Mouse (Mus musculus) urinary bladder, postnatal 25 days (tissue): ENCODE results near the gene Trim28.
"Not testable (repeated sequence)": the region's sequence is repeated elsewhere in the genome, so short reads cannot be mapped to it uniquely, and the experiment has no call there.

Source experiments
- DNase-seq: peaks from one replicate; pipeline ENCODE4 v3.0.0; 2022; ENCODE audit warnings: low spot score

Trim28 gene

GRCm38 (mm10) chr7:13034148-13034977, 35.4 kb downstream of the Trim28 start, which contains the start of gene Chmp2a:
Gene Chmp2a, minus strand, starts transcription at chr7:13034807.
- peak; percentile 97 for DNase-seq

DNA sequence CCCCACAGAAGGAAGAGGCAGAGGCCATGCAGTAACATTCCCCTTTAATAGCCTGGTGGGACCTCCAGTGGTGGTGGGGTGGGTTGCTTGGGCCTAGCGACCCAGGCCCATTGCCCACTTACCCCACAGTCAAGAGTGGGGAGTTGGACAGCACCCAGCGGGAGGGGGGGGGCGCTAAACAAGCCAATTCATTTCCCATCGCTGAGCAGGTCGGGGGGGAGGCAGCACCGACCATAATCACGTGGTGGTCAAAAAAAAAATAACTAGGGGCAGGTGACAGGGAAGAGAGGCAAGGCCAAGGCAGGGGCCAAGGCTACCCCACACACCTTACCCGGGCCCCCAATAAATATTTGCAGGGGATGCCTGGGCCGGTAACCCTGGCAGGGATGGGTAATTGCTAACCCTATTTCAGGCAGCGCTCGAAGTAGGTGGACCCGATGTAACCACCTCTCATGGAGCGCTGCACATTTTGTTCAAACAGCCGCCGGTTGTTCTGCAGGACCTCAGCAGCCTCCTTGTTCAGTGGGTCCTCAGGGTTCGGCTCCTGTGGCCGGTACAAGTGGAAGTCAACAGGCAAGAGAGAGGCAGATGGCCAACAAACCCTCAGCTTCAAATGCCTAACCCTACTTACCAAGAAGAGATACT, 36.4 kb downstream of the Trim28 start:
- no peak for DNase-seq

DNA sequence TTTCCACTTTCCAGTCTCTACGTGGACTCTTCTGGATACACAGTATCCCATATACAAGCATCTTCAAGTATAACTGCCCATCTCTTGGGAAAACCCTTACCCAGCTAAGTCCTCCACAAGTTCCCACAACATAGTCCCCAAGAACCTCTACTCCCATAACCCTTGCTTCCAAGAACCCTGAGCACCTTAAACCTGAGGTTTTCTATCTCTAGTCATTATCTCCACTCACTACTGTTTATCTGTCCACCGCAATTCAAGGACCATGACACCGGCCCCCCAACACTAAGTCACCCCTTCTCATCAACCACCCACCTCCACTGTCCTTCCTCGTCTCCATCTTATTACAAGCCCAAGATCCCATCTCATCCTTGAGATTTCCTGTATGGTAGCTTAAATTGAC, 37.9 kb downstream of the Trim28 start:
- no peak for DNase-seq

DNA sequence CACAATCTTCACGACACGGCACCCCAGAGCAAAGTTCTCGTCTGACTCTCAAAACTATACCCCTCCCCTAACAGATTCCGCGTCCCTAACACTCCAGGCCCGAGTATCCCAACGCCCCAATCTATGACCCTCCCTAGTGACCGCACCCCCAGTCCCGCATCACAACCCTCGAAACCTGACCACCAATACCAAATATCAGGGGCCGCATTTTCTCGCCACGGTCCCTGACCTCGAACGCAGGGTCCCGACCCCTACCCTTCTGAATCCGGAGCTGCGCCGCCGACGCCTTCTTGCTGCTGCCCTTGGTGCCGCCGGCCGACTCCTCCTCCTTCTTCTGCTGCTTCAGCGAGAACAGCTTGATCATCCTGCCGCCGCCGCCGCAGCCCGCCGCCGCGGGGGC, 38.5 kb downstream of the Trim28 start:
- peak; percentile 45 for DNase-seq

- DNase-seq, result peak; percentile 98
These were observed 39.1 kb downstream of the Trim28 start, which contains the start of gene Ube2m for GRCm38 (mm10) chr7:13037901-13038555. Gene Ube2m, minus strand, starts transcription at chr7:13038275.

GRCm38 (mm10) chr7:13038621-13039169, 39.8 kb downstream of the Trim28 start:
- no peak for DNase-seq

GRCm38 (mm10) chr7:13039181-13039580, 40.3 kb downstream of the Trim28 start:
- DNase-seq, result no peak

DNA sequence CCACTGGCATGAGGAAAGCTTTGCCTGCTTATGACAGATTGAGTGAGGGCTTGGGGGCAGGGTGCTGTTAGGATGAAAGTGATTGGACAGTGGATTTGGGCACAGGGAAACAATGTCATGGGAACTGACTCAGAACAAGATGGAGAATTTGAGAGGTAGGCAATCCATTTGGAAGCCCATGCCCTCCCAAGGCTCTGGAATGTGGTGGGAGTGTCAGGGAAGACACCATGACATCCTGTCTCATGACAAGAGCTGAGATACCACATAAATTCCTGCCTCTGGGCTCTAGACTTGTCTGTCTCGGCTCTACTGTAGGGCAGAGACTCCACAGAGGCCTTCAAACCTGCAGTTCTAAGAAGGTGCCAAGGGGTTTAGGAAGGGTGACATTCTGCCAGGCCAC, 42.3 kb downstream of the Trim28 start:
- DNase-seq, result no peak

DNA sequence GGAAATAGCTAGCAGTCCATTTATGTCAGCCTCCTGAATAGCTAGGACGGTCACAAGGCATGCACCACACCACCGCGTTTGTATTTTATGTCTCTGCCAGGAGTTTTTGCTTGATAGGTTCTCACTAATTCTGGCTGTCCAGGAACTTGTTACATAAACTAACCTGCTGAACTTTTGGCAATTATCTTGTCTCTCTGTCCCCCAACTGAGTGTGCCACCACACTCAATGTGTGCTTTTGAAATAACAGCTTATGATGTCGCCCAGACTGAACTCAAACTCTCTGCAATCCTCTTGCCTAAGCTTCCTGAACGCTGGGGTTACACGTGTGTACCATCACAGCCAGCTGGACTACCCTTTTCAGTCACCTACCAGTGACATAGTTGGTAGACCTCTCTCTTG, 43.6 kb downstream of the Trim28 start:
- no peak for DNase-seq

GRCm38 (mm10) chr7:13043120-13043444, 44.2 kb downstream of the Trim28 start:
- DNase-seq, result no peak

GRCm38 (mm10) chr7:13043445-13044253, 44.7 kb downstream of the Trim28 start:
- DNase-seq, result no peak

GRCm38 (mm10) chr7:13044254-13044625, 45.3 kb downstream of the Trim28 start:
- no peak for DNase-seq

DNA sequence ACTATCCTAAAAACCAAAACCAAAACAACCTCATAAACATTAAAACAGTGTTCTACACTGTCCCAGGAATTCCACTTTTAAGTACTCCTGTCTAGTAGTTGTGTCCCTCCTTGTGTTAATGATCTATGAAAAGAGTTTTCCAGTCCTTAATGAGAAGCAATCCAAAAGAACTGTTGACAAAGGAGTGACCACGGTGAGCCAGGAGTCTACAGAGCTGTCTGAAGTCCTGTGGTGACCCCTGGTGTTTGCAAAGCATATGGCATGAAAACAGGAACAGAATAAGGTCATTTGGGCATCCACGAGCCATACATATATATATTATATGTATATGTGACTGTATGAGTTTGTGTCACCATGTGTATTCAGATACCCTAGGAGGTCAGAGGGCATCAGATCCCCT, 47.2 kb downstream of the Trim28 start:
- no peak for DNase-seq

DNA sequence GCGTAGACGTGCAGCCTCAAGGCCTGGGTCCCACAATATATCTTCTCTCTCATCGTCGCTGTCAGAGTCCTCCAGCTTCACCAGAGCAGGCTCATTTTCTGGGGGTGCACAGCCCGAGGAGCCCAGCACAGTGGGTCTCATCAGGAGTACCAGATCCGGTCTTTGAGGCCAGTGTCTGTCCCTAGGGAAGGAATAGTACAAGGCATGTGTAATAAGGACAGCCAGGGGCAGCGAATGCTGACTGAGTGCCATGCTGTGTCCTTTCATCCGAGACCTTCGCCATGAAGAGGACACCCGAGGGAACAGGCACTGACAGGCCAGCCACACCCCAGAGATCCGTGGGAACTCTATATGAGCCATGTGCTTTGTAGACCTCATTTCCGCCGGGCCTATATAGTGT, 54.1 kb downstream of the Trim28 start:
- no peak for DNase-seq

GRCm38 (mm10) chr7:13053501-13053900, 54.6 kb downstream of the Trim28 start:
- DNase-seq, result no peak

GRCm38 (mm10) chr7:13053961-13054286, 55.0 kb downstream of the Trim28 start:
- no peak for DNase-seq

GRCm38 (mm10) chr7:13054287-13055010, 55.5 kb downstream of the Trim28 start, which contains the start of gene Mzf1:
Gene Mzf1, minus strand, starts transcription at chr7:13054764.
- DNase-seq, result peak; percentile 86

- no peak for DNase-seq
These were observed 58.2 kb downstream of the Trim28 start for GRCm38 (mm10) chr7:13056913-13057700.

GRCm38 (mm10) chr7:13059536-13059935, 60.6 kb downstream of the Trim28 start:
- no peak for DNase-seq

DNA sequence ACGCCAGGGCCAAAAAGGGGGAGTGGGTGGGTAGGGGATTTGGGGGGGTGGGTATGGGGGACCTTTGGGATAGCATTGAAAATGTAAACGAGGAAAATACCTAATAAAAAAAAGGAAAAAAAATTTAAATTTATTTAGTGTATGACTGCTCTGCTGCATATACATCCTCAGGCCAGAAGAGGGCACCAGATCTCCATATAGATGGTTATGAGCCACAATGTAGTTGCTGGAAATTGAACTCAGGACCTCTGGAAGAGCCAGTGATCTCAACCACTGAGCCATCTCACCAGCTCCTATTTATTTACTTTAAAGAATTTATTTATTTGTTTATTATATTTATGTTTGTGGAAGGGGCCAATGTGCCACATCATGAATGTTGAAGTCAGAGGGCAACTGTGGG, 64.5 kb downstream of the Trim28 start:
- not testable (repeated sequence) for DNase-seq
